Mouse (Mus musculus) neural tube, embryonic 15.5 days (tissue): ENCODE results near the gene Mospd1. TPM values are rescaled to one million over a fixed set of nuclear protein-coding genes. Genes with fewer than 3 reads are reported as not detected.
A peak's percentile ranks its signal among the peaks of the same experiment; 100 is the strongest.

ENCODE experiments used
- ATAC-seq: fragments of 200-750 bp; cut with Nextera tagmentation; 2 replicates; pipeline ENCODE4 v1.8.0; 2017; ENCODE audit warnings: mild to moderate bottlenecking, moderate TSS enrichment, moderate library complexity; ENCODE audit not compliant: low FRiP score
- H3K27ac ChIP-seq: fragments of 300-500 bp; sonication (generic); replicated peaks from 2 replicates; pipeline ENCODE4 v1.5.1; 2015; ENCODE audit warnings: mild to moderate bottlenecking, inconsistent platforms
- H3K27me3 ChIP-seq: fragments of 300-500 bp; sonication (generic); replicated peaks from 2 replicates; pipeline ENCODE4 v1.6.1; 2015; ENCODE audit warnings: inconsistent platforms
- H3K36me3 ChIP-seq: fragments of 300-500 bp; sonication (generic); 2 replicates; pipeline ENCODE4 v1.6.1; 2015; ENCODE audit warnings: inconsistent platforms
- H3K4me1 ChIP-seq: fragments of 300-500 bp; sonication (generic); 2 replicates; pipeline ENCODE4 v1.6.1; 2015; ENCODE audit warnings: inconsistent platforms
- H3K4me2 ChIP-seq: fragments of 300-500 bp; sonication (generic); 2 replicates; pipeline ENCODE4 v1.6.1; 2015; ENCODE audit warnings: inconsistent platforms, mild to moderate bottlenecking, moderate library complexity
- H3K4me3 ChIP-seq: fragments of 300-500 bp; sonication (generic); replicated peaks from 2 replicates; pipeline ENCODE4 v1.5.1; 2015; ENCODE audit warnings: mild to moderate bottlenecking, inconsistent platforms
- H3K9ac ChIP-seq: fragments of 300-500 bp; sonication (generic); replicated peaks from 2 replicates; pipeline ENCODE4 v1.6.1; 2015; ENCODE audit warnings: mild to moderate bottlenecking, inconsistent platforms
- H3K9me3 ChIP-seq: fragments of 300-500 bp; sonication (generic); replicated peaks from 2 replicates; pipeline ENCODE4 v1.6.1; 2016; ENCODE audit warnings: inconsistent platforms
- WGBS: fragments of 180-500 bp; shearing (Covaris S2); methylation state at CpG from one replicate; pipeline ENCODE4 v1.1.7; 2015; ENCODE audit warnings: mixed read lengths; 5-methylcytosine and 5-hydroxymethylcytosine counted together
- polyA plus RNA-seq: library from polyadenylated mRNA; unstranded; fragments of >200 nt; fragmentation: Nextera tagmentation; extraction: Ambion mirVana; gene quantifications from 2 replicates; pipeline ENCODE4 v1.2.1, GENCODE M21; 2015

Mospd1 gene
- 38.3 and 38.4 TPM in 2 replicates for polyA plus RNA-seq

DNA sequence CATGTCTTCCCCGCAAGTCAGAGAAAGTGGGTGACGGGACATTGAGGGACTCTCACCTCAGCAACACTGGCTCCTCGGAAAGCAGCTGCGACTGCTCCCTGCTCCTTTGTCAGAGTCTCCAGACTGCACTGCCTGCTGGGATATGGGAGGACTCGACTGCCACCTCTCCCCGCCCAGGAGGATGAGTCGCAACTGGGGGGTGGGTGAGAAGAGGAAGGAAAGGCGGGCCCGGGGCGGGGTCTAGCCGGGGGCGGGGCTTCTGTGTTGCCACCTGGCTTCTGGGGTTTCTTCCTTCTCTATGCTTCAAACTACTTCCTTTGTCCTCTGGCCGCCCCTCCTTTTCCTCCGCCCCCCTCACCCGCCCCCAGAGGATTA, at the start of gene Mospd1:
TSS of gene Mospd1 (minus strand) at position 137 of the 375 bp plus-strand sequence.
- 17% methylated on average over 12 of the region's 15 CpGs for WGBS
- peak within 1 kb of the TSS; percentile 56 for H3K4me3 ChIP-seq
- H3K9ac ChIP-seq = peak within 1 kb of the TSS; percentile 61
- H3K27ac ChIP-seq = peak within 1 kb of the TSS; percentile 80
- peak within 1 kb of the TSS; percentile 60 for H3K4me2 ChIP-seq
- ATAC-seq = peak; percentile 98
- H3K27me3 ChIP-seq = no peaks in the 10 kb centered on the region
- peaks cover 3% of the 10 kb centered on the region; the same call in 1 of the 2 replicates for H3K4me1 ChIP-seq
- no peaks in the 10 kb centered on the region for H3K36me3 ChIP-seq
- no peaks in the 10 kb centered on the region for H3K9me3 ChIP-seq

DNA sequence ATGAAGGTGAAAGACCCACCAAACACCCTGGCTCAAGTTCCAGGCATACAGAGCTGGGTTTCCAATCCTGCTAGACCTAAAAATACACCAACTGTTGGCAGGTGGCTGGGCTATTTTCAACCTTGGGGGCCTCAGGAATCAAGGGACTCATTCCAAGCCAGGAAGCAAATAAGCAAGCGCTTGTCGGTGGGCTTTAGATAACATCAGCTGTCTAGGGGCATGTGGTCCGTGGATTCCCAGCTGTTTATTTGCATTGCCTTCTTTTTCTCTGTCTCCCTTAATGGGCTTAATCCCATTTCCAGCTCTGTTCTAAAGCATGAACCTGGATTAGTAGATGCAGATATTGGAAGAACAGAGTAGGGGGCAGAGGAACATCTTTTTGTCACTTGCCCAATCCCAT, 16.1 kb upstream of the Mospd1 start:
- no peak for ATAC-seq
- Histone ChIP-seq H3K4me3 (no peak overlapping the region), H3K4me2 (no peak overlapping the region), H3K27me3 (no peaks in the 10 kb centered on the region), H3K4me1 (no peaks in the 10 kb centered on the region), H3K36me3 (no peaks in the 10 kb centered on the region), H3K9ac (no peak overlapping the region), H3K27ac (no peak overlapping the region), H3K9me3 (no peaks in the 10 kb centered on the region)
- 85% methylated on average over 3 of the region's 3 CpGs for WGBS

DNA sequence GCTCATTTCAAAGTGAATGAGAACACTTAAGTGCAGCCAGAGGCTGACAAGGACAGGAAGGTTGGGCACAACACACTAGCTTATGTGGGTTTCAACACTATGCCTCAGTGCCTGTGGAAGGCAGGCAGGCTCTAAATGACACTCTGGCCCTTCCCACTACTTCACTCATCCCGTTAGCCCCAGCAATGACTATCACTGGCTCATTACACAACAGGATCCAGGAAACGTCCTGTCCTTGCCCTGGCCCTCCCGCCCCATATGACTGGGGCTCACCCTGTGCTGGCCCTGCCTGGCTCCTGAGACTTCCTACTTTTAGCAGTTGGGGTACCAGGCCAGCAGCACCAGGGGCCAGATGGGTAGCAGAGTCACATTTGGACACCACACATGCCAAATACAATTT, 12.8 kb upstream of the Mospd1 start:
- 29% methylated on average over 3 of the region's 3 CpGs for WGBS
- no peak for ATAC-seq
- H3K9ac ChIP-seq = no peak overlapping the region
- no peaks in the 10 kb centered on the region for H3K36me3 ChIP-seq
- no peaks in the 10 kb centered on the region for H3K9me3 ChIP-seq
- H3K4me3 ChIP-seq = no peak overlapping the region
- H3K27ac ChIP-seq = no peak overlapping the region
- H3K27me3 ChIP-seq = no peaks in the 10 kb centered on the region
- no peaks in the 10 kb centered on the region for H3K4me1 ChIP-seq
- H3K4me2 ChIP-seq = no peak overlapping the region

DNA sequence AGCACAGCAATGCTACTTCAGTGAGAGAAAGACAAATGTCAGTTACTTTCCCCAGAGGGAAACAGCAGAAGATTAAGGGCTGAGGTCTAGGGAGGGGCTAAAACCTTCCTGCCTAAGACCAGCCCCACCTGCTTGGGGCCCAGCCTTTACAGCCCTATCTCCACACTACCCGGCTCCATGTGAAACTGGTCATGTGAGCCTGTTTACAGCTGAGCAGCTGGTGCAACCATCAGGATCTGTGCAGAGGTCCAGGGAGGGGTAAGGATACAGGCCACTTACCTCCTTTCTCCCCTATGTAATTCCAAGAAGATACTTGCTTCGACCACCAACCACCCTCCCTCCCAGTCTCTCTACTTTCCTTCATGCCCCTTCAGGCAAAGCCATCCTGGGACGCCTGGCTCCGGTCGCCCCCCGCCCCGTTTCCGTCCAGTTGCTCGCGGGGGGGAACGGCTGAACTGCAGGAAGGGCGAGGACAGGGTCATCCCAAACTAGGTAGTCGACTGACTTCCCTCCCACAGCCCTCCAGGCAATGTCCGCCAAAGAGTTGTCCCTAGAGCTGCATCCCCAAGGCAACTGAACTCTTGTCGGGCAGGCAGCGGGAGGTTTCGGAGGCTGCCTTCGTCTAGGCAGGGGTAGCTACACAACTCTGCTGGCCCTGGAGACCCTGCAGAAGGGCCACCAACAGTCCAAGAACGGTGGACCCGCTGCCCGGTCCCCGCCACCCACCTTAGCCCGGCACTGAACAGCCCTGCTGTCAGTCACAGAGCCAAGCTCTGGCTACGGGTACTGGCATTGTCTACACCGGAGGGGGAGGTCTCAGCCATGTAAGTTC, 552 bp downstream of the Mospd1 start:
- H3K4me2 ChIP-seq = peak overlapping the region; percentile 60
- peak overlapping the region; percentile 61 for H3K9ac ChIP-seq
- H3K27me3 ChIP-seq = no peaks in the 10 kb centered on the region
- peak overlapping the region; percentile 80 for H3K27ac ChIP-seq
- peak; percentile 89 for ATAC-seq
- no peaks in the 10 kb centered on the region for H3K36me3 ChIP-seq
- H3K4me3 ChIP-seq = peak overlapping the region; percentile 56
- H3K4me1 ChIP-seq = peaks cover 3% of the 10 kb centered on the region; the same call in 1 of the 2 replicates
- no peaks in the 10 kb centered on the region for H3K9me3 ChIP-seq
- 27% methylated on average over 25 of the region's 25 CpGs for WGBS

DNA sequence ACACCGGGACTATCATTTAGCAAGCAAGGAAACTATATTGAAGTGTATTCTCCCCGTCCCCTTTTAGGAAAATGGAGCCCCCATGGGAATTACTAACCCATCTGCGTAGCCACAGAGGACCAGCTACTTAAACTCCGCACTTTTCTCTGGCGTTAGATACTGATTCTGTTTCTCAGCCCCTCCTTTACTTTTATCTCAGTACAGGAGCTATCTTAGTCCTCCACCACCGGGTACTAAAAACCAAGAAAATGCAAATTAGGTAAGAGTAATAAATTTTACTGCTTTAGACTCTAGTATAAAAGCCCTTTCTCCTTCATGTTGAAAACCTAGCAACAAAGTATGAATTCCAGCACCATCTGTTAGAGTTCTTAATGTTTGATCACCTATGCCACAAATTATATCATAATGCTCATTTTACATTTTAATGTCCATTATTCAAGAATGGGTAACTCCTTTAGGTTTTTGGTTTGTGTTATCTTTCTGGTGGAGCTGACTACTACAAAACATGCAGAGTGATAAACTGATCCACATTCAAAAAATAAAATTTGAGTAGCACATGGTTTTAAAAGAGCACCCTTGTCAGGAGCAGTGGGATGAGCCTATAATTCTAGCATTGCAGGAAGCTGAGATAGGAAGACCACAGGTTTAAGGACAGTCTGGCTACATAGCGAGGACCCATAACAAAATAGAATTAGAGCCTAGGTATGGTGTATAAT, 5.5 kb downstream of the Mospd1 start:
- no peak overlapping the region for H3K4me2 ChIP-seq
- peaks cover 3% of the 10 kb centered on the region; the same call in 1 of the 2 replicates for H3K4me1 ChIP-seq
- no peaks in the 10 kb centered on the region for H3K27me3 ChIP-seq
- WGBS = 48% methylated on average over 7 of the region's 7 CpGs
- ATAC-seq = no peak
- no peak overlapping the region for H3K9ac ChIP-seq
- H3K27ac ChIP-seq = no peak overlapping the region
- no peaks in the 10 kb centered on the region for H3K36me3 ChIP-seq
- H3K9me3 ChIP-seq = no peaks in the 10 kb centered on the region
- H3K4me3 ChIP-seq = no peak overlapping the region

DNA sequence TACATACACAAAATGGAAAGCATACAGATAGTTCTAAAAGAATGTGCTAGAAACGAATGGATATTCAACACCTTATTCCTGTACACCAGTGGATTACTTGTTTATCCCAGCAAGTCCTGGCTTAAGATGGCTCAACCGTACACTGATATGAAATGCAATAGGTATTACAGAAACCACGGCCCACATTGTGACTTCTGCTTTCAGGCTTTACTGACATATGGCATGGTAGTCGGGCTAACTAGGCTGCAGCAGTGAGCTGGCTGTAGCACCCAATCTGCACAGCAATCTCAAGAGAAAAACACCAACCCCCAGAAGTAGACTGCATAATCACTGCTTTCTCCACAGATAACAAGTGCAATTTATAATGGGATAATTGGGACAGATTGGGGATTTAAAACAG, 21.9 kb downstream of the Mospd1 start:
- no peaks in the 10 kb centered on the region for H3K4me1 ChIP-seq
- H3K27me3 ChIP-seq = no peaks in the 10 kb centered on the region
- no peaks in the 10 kb centered on the region for H3K9me3 ChIP-seq
- no peak for ATAC-seq
- 93% methylated on average over 4 of the region's 4 CpGs for WGBS
- no peak overlapping the region for H3K4me2 ChIP-seq
- H3K36me3 ChIP-seq = 0 out of 2 replicates have a peak, but pooled peaks cover 2% of the 10 kb centered on the region
- H3K27ac ChIP-seq = no peak overlapping the region
- no peak overlapping the region for H3K4me3 ChIP-seq
- no peak overlapping the region for H3K9ac ChIP-seq

DNA sequence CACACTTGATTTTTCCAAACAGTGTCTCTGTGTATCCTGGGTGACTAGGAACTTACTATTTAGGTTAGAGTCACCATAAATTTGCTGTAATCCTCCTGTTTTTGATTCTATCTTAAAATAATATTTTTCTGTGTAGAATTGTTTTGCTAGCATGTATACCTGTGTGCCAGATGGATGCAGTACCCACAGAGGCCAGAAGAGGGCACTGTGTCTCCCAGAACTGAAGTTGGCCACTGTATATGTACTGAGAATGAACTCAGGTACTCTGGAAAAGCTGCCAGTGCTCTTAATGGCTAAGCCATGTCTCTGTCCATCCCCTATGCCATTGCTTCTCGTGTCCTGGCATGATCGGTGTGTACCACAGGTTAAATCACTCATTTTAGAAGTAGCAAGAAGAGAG, 28.8 kb downstream of the Mospd1 start:
- Histone ChIP-seq H3K36me3 (no peaks in the 10 kb centered on the region), H3K4me1 (no peaks in the 10 kb centered on the region), H3K4me3 (no peak overlapping the region), H3K27me3 (no peaks in the 10 kb centered on the region), H3K4me2 (no peak overlapping the region), H3K9ac (no peak overlapping the region), H3K27ac (no peak overlapping the region), H3K9me3 (no peaks in the 10 kb centered on the region)
- 60% methylated on average over 2 of the region's 2 CpGs for WGBS
- no peak for ATAC-seq

DNA sequence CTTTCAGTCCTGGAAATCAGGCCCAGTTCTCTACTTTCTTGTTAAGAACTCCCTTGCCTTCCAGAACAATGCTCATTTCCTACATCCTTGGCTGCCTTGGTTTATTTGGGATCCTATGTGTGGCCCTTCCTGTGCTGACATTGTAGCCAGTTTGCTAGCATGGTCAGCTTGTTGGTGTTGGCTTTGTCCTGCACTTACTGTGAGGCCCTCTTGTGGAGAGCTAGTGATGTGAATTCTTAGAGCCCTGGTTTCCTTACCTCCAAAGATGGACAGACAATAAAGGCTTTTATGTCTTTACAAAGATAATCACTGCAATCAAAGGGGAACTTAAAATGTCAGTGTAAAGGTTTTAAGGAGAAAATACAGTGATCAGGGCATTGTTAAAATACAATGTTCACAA, 32.9 kb downstream of the Mospd1 start:
- Histone ChIP-seq H3K9me3 (no peaks in the 10 kb centered on the region), H3K36me3 (no peaks in the 10 kb centered on the region), H3K9ac (no peak overlapping the region), H3K27me3 (no peaks in the 10 kb centered on the region), H3K4me3 (no peak overlapping the region), H3K4me2 (no peak overlapping the region), H3K27ac (no peak overlapping the region), H3K4me1 (no peaks in the 10 kb centered on the region)
- no peak for ATAC-seq

DNA sequence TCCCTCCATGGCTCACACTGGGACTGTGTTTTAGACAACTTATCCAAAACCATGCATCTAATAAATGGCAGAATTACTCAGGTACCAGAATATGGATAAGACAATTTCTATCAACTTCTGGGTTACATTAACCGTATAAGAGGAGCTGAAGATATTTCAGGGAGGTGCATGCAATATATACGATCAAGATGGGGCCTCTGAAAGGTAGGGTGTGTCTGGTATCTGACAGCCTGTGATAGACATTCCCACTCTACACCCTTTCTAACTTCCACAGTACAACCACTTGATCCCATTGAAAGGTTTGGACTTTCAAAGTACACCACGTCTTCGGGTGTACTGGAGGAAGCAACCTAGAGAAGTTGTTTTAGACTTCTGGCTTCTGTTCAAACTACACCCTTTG, 39.9 kb downstream of the Mospd1 start:
- 91% methylated on average over 4 of the region's 4 CpGs for WGBS
- H3K27me3 ChIP-seq = no peaks in the 10 kb centered on the region
- no peaks in the 10 kb centered on the region for H3K4me1 ChIP-seq
- ATAC-seq = no peak
- H3K9me3 ChIP-seq = no peaks in the 10 kb centered on the region
- no peak overlapping the region for H3K4me3 ChIP-seq
- no peak overlapping the region for H3K9ac ChIP-seq
- no peak overlapping the region for H3K27ac ChIP-seq
- no peaks in the 10 kb centered on the region for H3K36me3 ChIP-seq
- H3K4me2 ChIP-seq = no peak overlapping the region

DNA sequence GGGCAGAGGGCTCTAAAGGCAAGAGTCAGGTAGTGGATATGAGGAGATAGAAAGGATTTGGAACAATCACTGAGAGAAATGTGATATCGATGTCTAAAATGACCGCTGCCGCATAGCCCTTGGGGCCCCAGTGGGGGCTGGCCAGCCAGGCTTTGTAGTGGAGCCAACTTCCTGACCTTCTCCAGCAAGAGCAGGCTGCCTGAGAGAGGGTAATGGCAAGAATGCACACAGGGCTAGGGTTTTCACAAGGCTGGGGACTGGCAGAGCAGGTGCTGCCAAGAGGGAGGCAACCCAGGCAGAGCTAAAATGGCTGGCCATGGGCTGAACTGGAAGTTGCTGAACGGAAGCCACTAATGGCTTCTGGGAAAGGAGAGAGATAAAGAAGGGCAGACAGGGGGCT, 49.2 kb downstream of the Mospd1 start:
- Histone ChIP-seq H3K4me1 (no peaks in the 10 kb centered on the region), H3K9me3 (no peaks in the 10 kb centered on the region), H3K36me3 (no peaks in the 10 kb centered on the region), H3K27ac (no peak overlapping the region), H3K4me2 (no peak overlapping the region), H3K27me3 (no peaks in the 10 kb centered on the region), H3K9ac (no peak overlapping the region), H3K4me3 (no peak overlapping the region)
- ATAC-seq = no peak
- 95% methylated on average over 4 of the region's 4 CpGs for WGBS

DNA sequence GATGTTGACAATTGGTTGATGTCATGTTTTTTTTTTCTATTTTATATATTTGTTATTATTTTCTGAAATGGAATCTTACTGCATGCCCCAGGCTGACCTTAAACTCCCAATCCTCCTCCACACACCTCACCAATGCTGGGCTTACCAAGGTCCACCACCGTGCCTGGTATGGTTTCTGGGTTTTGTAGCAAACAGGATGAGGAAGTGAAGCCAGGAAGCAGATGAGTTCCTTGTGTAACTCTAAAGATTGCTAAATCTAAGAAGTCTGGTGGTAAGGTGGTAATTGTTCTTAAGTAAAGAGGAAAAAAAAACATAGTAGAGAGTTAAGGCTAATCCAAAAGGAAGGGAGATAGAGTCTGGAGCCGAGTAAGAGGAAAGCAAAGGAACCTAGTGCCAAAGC, 49.7 kb downstream of the Mospd1 start:
- ATAC-seq = no peak
- no peak overlapping the region for H3K9ac ChIP-seq
- no peaks in the 10 kb centered on the region for H3K27me3 ChIP-seq
- WGBS = 73% methylated on average over 2 of the region's 2 CpGs
- no peaks in the 10 kb centered on the region for H3K4me1 ChIP-seq
- no peak overlapping the region for H3K27ac ChIP-seq
- no peak overlapping the region for H3K4me3 ChIP-seq
- no peak overlapping the region for H3K4me2 ChIP-seq
- no peaks in the 10 kb centered on the region for H3K9me3 ChIP-seq
- H3K36me3 ChIP-seq = no peaks in the 10 kb centered on the region
